23 mouse cellular contexts compared by ENCODE assay signal in the genomic region with DNA sequence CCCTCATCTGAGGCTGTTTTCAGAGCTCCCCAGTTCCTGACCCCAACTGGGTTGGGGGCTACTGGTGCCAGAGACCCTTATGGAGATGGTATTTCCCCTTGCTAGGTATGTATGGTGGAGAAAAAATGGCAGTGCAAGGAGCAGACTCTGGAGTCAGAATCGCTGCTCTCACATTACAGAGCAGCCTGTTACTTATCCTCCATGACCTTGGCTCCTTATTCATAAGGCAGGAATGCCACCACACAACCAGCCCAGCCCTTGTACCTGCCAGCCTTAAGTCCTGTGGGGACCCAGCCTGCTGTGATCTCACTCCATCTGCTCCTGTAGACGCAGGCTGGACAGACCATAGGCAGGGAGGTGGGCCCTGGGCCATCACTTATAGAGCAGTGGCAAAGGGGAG.
"Had no signal": no experiment of that assay in that cellular context is flagged by ENCODE, and none has a peak within 500 bp of the region (broad histone marks: within the 10 kb centered on the region; RNA-seq: fewer than 3 reads in every experiment).

No protein-coding gene starts in this region.

- H3K4me2 ChIP-seq: limb, embryonic 12.5 days; limb, embryonic 15.5 days; liver, embryonic 11.5 days; liver, embryonic 15.5 days; midbrain, embryonic 11.5 days; neural tube, embryonic 12.5 days; neural tube, embryonic 15.5 days; stomach, embryonic 15.5 days had no signal

- H3K4me3 ChIP-seq: left cerebral cortex, adult 2 months; limb, embryonic 12.5 days; limb, embryonic 15.5 days; liver, embryonic 15.5 days; neural tube, embryonic 12.5 days; neural tube, embryonic 15.5 days; stomach, embryonic 15.5 days had no signal

- ATAC-seq: intestine, embryonic 16.5 days had no signal

- H3K27me3 ChIP-seq: limb, embryonic 12.5 days; limb, embryonic 15.5 days; liver, embryonic 15.5 days; neural tube, embryonic 12.5 days; neural tube, embryonic 15.5 days; stomach, embryonic 15.5 days had no signal

- H3K4me1 ChIP-seq: limb, embryonic 12.5 days; limb, embryonic 15.5 days; liver, embryonic 15.5 days; neural tube, embryonic 12.5 days; neural tube, embryonic 15.5 days; stomach, embryonic 15.5 days had no signal

- H3K9ac ChIP-seq: limb, embryonic 12.5 days; limb, embryonic 15.5 days; liver, embryonic 15.5 days; neural tube, embryonic 12.5 days; neural tube, embryonic 15.5 days; stomach, embryonic 15.5 days had no signal

- H3K27ac ChIP-seq: left cerebral cortex, adult 2 months; limb, embryonic 12.5 days; limb, embryonic 15.5 days; liver, embryonic 15.5 days; neural tube, embryonic 12.5 days; neural tube, embryonic 15.5 days; stomach, embryonic 15.5 days had no signal

- H3K9me3 ChIP-seq: limb, embryonic 12.5 days; limb, embryonic 15.5 days; liver, embryonic 15.5 days; neural tube, embryonic 12.5 days; neural tube, embryonic 15.5 days; stomach, embryonic 15.5 days had no signal

- DNase-seq: kidney, adult 18-20 months; kidney, postnatal 10 days; kidney, postnatal 36 days; layer of hippocampus, postnatal 36 days; left cerebral cortex, postnatal 4 days; lung, adult 2 months; lung, postnatal 14 days; lung, postnatal 4 days; midbrain, embryonic 14.5 days; right cerebral cortex, adult 18-20 months; right cerebral cortex, postnatal 14 days; spleen, adult 18-20 months; thymus, postnatal 25 days had no signal
